Mouse (Mus musculus) embryonic facial prominence, embryonic 15.5 days (tissue): ENCODE data around the gene Celf2. TPM values are rescaled to one million over a fixed set of nuclear protein-coding genes. Genes with fewer than 3 reads are reported as not detected.

Experiments used
- ATAC-seq: fragments of 200-750 bp; cut with Nextera tagmentation; 2 replicates; pipeline ENCODE4 v1.8.0; 2017; ENCODE audit warnings: low read depth, moderate TSS enrichment; ENCODE audit not compliant: insufficient number of reproducible peaks, low FRiP score, low TSS enrichment
- H3K27ac ChIP-seq: fragments of 300-500 bp; sonication (generic); replicated peaks from 2 replicates; pipeline ENCODE4 v1.5.1; 2015; ENCODE audit warnings: mild to moderate bottlenecking, inconsistent platforms
- H3K27me3 ChIP-seq: fragments of 300-500 bp; sonication (generic); 2 replicates; pipeline ENCODE4 v1.6.1; 2015; ENCODE audit warnings: inconsistent platforms
- H3K36me3 ChIP-seq: fragments of 300-500 bp; sonication (generic); 2 replicates; pipeline ENCODE4 v1.6.1; 2015; ENCODE audit warnings: mild to moderate bottlenecking, inconsistent platforms
- H3K4me1 ChIP-seq: fragments of 300-500 bp; sonication (generic); 2 replicates; pipeline ENCODE4 v1.6.1; 2015; ENCODE audit warnings: inconsistent platforms
- H3K4me2 ChIP-seq: fragments of 300-500 bp; sonication (generic); replicated peaks from 2 replicates; pipeline ENCODE4 v1.6.1; 2015; ENCODE audit warnings: mild to moderate bottlenecking, inconsistent platforms
- H3K4me3 ChIP-seq: fragments of 300-500 bp; sonication (generic); replicated peaks from 2 replicates; pipeline ENCODE4 v1.5.1; 2015; ENCODE audit warnings: mild to moderate bottlenecking, inconsistent platforms
- H3K9ac ChIP-seq: fragments of 300-500 bp; sonication (generic); 2 replicates; pipeline ENCODE4 v1.6.1; 2015; ENCODE audit warnings: inconsistent platforms
- H3K9me3 ChIP-seq: fragments of 300-500 bp; sonication (generic); replicated peaks from 2 replicates; pipeline ENCODE4 v1.6.1; 2016; ENCODE audit warnings: inconsistent platforms
- WGBS: fragments of 180-500 bp; shearing (Covaris S2); methylation state at CpG from one replicate; pipeline ENCODE4 v1.1.7; 2015; 5-methylcytosine and 5-hydroxymethylcytosine counted together
- polyA plus RNA-seq: library from polyadenylated mRNA; unstranded; fragments of >200 nt; fragmentation: Nextera tagmentation; extraction: Ambion mirVana; gene quantifications from 2 replicates; pipeline ENCODE4 v1.2.1, GENCODE M21; 2015

Celf2 gene
- polyA plus RNA-seq, 1 experiment from 2014 or later: 59.7 TPM

GRCm38 (mm10) chr2:7519473-7519872, 10.1 kb upstream of the Celf2 start:
- Histone ChIP-seq H3K36me3 (no peaks in the 10 kb centered on the region), H3K27me3 (no peaks in the 10 kb centered on the region), H3K4me3 (no peak overlapping the region), H3K4me2 (no peak overlapping the region), H3K9ac (no peak overlapping the region), H3K4me1 (no peaks in the 10 kb centered on the region), H3K27ac (no peak overlapping the region), H3K9me3 (no peaks in the 10 kb centered on the region)
- ATAC-seq: no peak
- WGBS: 84% methylated on average over 1 of the region's 1 CpGs

GRCm38 (mm10) chr2:7493420-7493819, 15.9 kb downstream of the Celf2 start:
- no peak for ATAC-seq
- H3K4me3 ChIP-seq: no peak overlapping the region
- H3K27me3 ChIP-seq: no peaks in the 10 kb centered on the region
- no peak overlapping the region for H3K9ac ChIP-seq
- H3K9me3 ChIP-seq: no peaks in the 10 kb centered on the region
- H3K4me1 ChIP-seq: no peaks in the 10 kb centered on the region
- H3K27ac ChIP-seq: no peak overlapping the region
- no peak overlapping the region for H3K4me2 ChIP-seq
- no peaks in the 10 kb centered on the region for H3K36me3 ChIP-seq

GRCm38 (mm10) chr2:7484974-7485373, 24.4 kb downstream of the Celf2 start:
- Histone ChIP-seq H3K36me3 (no peaks in the 10 kb centered on the region), H3K27me3 (no peaks in the 10 kb centered on the region), H3K9me3 (no peaks in the 10 kb centered on the region), H3K4me1 (no peaks in the 10 kb centered on the region), H3K9ac (no peak overlapping the region), H3K27ac (no peak overlapping the region), H3K4me2 (no peak overlapping the region), H3K4me3 (no peak overlapping the region)
- ATAC-seq: no peak
- 72% methylated on average over 2 of the region's 2 CpGs for WGBS

GRCm38 (mm10) chr2:7482062-7482461, 27.3 kb downstream of the Celf2 start:
- H3K9ac ChIP-seq: no peak overlapping the region
- no peaks in the 10 kb centered on the region for H3K4me1 ChIP-seq
- ATAC-seq: no peak

GRCm38 (mm10) chr2:7460329-7461056, 48.9 kb downstream of the Celf2 start:
- no peaks in the 10 kb centered on the region for H3K9me3 ChIP-seq
- WGBS: 73% methylated on average over 5 of the region's 5 CpGs
- ATAC-seq: no peak
- H3K9ac ChIP-seq: no peak overlapping the region
- H3K27ac ChIP-seq: no peak overlapping the region
- H3K4me1 ChIP-seq: no peaks in the 10 kb centered on the region
- H3K27me3 ChIP-seq: no peaks in the 10 kb centered on the region
- H3K36me3 ChIP-seq: no peaks in the 10 kb centered on the region
- no peak overlapping the region for H3K4me2 ChIP-seq
- H3K4me3 ChIP-seq: no peak overlapping the region

More at GRCm38 (mm10) chr2:7482062-7482461, 27.3 kb downstream of the Celf2 start:
- Histone ChIP-seq H3K27me3 (no peaks in the 10 kb centered on the region), H3K27ac (no peak overlapping the region), H3K4me3 (no peak overlapping the region), H3K4me2 (no peak overlapping the region), H3K36me3 (no peaks in the 10 kb centered on the region), H3K9me3 (no peaks in the 10 kb centered on the region)
- 59% methylated on average over 4 of the region's 4 CpGs for WGBS

- 64% methylated on average over 8 of the region's 8 CpGs for WGBS
- no peaks in the 10 kb centered on the region for H3K36me3 ChIP-seq
- no peaks in the 10 kb centered on the region for H3K9me3 ChIP-seq
- H3K9ac ChIP-seq: no peak overlapping the region
- H3K27me3 ChIP-seq: no peaks in the 10 kb centered on the region
- no peak for ATAC-seq
- H3K4me3 ChIP-seq: no peak overlapping the region
- H3K27ac ChIP-seq: no peak overlapping the region
- no peaks in the 10 kb centered on the region for H3K4me1 ChIP-seq
- no peak overlapping the region for H3K4me2 ChIP-seq
These were observed 70.6 kb downstream of the Celf2 start for GRCm38 (mm10) chr2:7438721-7439282.

GRCm38 (mm10) chr2:7426481-7426880, 82.9 kb downstream of the Celf2 start:
- H3K4me3 ChIP-seq: no peak overlapping the region
- no peaks in the 10 kb centered on the region for H3K9me3 ChIP-seq
- H3K27ac ChIP-seq: no peak overlapping the region
- H3K9ac ChIP-seq: no peak overlapping the region
- ATAC-seq: no peak
- WGBS: 51% methylated on average over 1 of the region's 1 CpGs
- no peaks in the 10 kb centered on the region for H3K36me3 ChIP-seq
- H3K4me1 ChIP-seq: no peaks in the 10 kb centered on the region
- H3K4me2 ChIP-seq: no peak overlapping the region
- no peaks in the 10 kb centered on the region for H3K27me3 ChIP-seq

GRCm38 (mm10) chr2:7400530-7400929, 108.8 kb downstream of the Celf2 start:
- no peak overlapping the region for H3K27ac ChIP-seq
- H3K4me2 ChIP-seq: no peak overlapping the region
- H3K4me3 ChIP-seq: no peak overlapping the region
- no peak for ATAC-seq
- WGBS: 80% methylated on average over 3 of the region's 3 CpGs
- no peaks in the 10 kb centered on the region for H3K9me3 ChIP-seq
- no peaks in the 10 kb centered on the region for H3K36me3 ChIP-seq
- no peaks in the 10 kb centered on the region for H3K4me1 ChIP-seq
- no peaks in the 10 kb centered on the region for H3K27me3 ChIP-seq
- no peak overlapping the region for H3K9ac ChIP-seq

- peak overlapping the region; percentile 39; the same call in 1 of the 2 replicates for H3K4me2 ChIP-seq
- WGBS: 26% methylated on average over 8 of the region's 8 CpGs
- H3K36me3 ChIP-seq: no peaks in the 10 kb centered on the region
- no peaks in the 10 kb centered on the region for H3K27me3 ChIP-seq
- peak overlapping the region; percentile 10; the same call in 1 of the 2 replicates for H3K4me3 ChIP-seq
- H3K27ac ChIP-seq: no peak overlapping the region
- ATAC-seq: no peak
- H3K9ac ChIP-seq: no peak overlapping the region
- no peaks in the 10 kb centered on the region for H3K9me3 ChIP-seq
- H3K4me1 ChIP-seq: no peaks in the 10 kb centered on the region
These were observed 113.4 kb downstream of the Celf2 start for GRCm38 (mm10) chr2:7395935-7396334.

GRCm38 (mm10) chr2:7395473-7395872, 113.9 kb downstream of the Celf2 start:
- Histone ChIP-seq H3K9me3 (no peaks in the 10 kb centered on the region), H3K36me3 (no peaks in the 10 kb centered on the region), H3K27me3 (no peaks in the 10 kb centered on the region), H3K4me3 (peak overlapping the region; percentile 10; the same call in 1 of the 2 replicates), H3K4me1 (no peaks in the 10 kb centered on the region), H3K4me2 (peak overlapping the region; percentile 39), H3K27ac (no peak overlapping the region), H3K9ac (no peak overlapping the region)
- ATAC-seq: no peak
- 51% methylated on average over 7 of the region's 7 CpGs for WGBS

GRCm38 (mm10) chr2:7392500-7392899, 116.9 kb downstream of the Celf2 start:
- 83% methylated on average over 2 of the region's 2 CpGs for WGBS
- Histone ChIP-seq H3K4me2 (no peak overlapping the region), H3K36me3 (no peaks in the 10 kb centered on the region), H3K4me1 (no peaks in the 10 kb centered on the region), H3K27ac (no peak overlapping the region), H3K9me3 (no peaks in the 10 kb centered on the region), H3K27me3 (no peaks in the 10 kb centered on the region), H3K4me3 (no peak overlapping the region), H3K9ac (no peak overlapping the region)
- ATAC-seq: no peak

GRCm38 (mm10) chr2:7389264-7389663, 120.1 kb downstream of the Celf2 start:
- H3K9me3 ChIP-seq: no peaks in the 10 kb centered on the region
- no peaks in the 10 kb centered on the region for H3K4me1 ChIP-seq
- no peaks in the 10 kb centered on the region for H3K36me3 ChIP-seq
- 70% methylated on average over 5 of the region's 5 CpGs for WGBS
- no peak overlapping the region for H3K27ac ChIP-seq
- H3K4me3 ChIP-seq: no peak overlapping the region
- H3K27me3 ChIP-seq: no peaks in the 10 kb centered on the region
- no peak for ATAC-seq
- no peak overlapping the region for H3K4me2 ChIP-seq
- no peak overlapping the region for H3K9ac ChIP-seq
